Mouse (Mus musculus): ENCODE measurements at regions not wholly inside any gene's neighbourhood (a gene's known extent, or its start where the extent isn't known, plus 50 kb on each side); places are given as distances from the start of the nearest gene placed in this dataset.
"Not testable (repeated sequence)": the region's sequence is repeated elsewhere in the genome, so short reads cannot be mapped to it uniquely, and the experiment has no call there.

DNA sequence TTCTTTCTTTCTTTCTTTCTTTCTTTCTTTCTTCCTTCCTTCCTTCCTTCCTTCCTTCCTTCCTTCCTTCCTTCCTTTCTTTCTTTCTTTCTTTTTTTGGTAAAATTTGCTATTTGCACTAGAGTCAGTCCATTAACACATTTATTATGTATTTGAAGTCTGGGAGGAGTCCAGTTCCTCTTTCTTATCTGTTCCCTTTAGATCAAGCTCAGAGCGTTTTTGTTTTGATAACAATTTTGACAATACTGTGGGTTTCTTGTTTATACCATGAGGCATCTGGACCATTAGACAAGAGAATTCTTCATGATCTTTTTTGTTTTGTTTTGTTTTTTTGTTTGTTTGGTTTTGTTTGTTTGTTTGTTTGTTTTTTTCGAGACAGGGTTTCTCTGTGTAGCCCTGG lies 52.3 kb upstream of the Cttnbp2 start:
- DNase-seq, result not testable (repeated sequence)

DNA sequence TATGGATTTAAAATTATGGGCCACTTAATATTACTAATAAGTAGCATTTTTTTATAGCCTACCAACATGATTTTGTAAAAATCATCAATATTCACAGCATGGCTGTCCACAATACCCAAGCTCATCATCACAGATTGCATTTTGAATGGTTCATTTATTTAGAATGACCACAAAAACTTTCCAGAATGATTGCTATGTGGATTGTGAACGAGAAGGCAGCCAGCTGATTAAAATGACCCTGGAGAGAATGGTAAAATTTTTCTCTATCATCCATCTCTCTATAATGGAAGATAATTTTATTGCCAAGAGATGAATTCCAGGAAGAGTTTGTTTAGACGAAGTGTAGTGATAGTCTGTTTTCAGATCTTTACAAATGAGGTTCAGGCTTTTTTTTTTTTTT lies 54.6 kb upstream of the Cttnbp2 start:
- no peak for DNase-seq

DNA sequence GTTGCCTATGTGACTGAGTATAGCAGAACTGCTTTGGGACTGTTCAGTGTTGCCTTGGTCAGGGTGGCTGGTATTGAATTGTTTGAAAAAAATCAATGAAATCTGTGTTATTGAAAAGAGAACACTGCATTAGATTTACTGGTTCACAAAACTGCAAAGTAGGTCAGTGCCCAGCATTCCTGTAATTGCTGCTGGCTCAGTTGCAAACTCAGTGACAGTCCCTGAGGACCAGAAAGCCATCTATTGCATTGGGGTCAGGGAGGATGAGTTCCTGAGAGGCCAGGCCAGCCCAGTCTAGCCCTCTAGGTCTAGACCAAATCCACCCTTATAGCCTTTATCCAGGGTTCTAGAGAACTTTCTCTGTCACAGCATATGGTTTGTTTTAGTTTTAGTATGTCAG lies 63.9 kb upstream of the Cttnbp2 start:
- DNase-seq, result no peak

DNA sequence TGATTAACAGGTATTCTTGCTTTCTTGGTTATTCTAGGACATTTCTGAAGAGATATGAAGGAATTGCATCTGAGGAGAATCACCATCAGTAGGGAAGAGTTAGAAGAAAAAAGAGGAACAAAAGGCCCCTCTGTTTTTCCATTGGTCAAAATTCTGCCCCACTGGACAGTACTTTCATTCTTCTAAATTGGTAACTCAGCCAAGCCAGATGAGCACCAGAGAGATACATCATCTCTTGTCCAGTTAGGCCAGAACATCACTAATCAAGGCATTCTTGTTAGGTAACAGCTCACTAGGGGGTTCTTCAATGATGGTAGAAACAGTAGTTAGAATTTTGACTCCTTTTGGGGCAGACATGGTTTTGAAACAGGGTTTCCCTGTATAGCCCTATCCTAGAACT lies 74.8 kb upstream of the Cttnbp2 start:
- no peak for DNase-seq

DNA sequence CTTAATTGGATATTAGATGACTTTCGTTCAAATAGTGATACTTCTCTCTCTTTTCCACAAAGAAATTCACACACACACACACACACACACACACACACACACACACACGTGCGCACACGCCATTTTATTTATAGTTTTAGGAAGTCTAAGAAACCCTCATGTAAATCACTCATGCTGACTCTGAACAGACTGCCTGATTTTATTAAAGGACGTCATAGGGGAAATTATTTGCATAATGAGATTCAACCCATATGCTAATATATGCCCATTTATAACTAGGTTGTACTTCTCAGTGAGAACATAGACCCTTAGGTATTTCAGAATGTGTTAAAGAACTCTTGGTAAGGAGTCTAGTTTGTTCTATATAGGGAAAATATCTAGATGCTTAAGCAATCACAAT lies 82.0 kb upstream of the Cttnbp2 start:
- no peak for DNase-seq

DNA sequence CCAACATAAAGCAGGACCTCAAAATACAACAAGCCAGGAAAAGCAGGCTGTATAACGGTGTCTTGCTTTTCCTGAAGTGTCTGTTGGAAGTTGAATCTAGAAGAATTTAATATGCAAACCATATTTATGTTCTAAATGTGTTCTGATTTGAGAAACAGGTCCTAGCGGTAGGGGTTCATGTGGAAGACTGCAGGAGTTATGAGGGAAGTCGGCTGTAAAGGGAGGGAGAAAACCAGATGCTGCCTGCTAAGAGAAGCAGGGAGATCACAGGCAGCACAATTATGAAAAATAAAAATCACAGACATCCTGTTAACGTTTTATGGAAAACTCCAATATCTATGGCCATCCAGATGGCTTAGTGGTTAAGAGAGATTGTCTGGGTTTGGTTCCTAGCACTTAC lies 85.0 kb upstream of the Cttnbp2 start:
- DNase-seq, result no peak

DNA sequence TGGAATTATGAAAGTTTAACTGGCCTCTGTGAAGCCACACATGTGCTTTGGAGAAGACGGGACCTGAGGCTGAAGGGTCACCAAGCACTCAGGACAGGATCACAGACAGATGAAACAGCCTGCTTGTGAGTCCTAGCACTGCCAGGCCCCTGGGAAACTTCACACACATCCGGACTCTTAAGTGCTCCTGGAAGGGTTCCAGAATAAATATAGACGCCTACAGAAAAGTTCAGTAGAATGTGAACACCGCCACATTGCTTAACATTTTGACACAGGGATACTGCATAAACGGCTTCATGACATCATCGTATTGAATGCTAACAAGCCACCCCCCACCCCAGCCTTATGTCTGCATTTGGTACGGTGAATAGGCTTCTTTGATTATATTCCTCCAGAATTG lies 87.3 kb upstream of the Cttnbp2 start:
- peak; percentile 39 for DNase-seq

DNA sequence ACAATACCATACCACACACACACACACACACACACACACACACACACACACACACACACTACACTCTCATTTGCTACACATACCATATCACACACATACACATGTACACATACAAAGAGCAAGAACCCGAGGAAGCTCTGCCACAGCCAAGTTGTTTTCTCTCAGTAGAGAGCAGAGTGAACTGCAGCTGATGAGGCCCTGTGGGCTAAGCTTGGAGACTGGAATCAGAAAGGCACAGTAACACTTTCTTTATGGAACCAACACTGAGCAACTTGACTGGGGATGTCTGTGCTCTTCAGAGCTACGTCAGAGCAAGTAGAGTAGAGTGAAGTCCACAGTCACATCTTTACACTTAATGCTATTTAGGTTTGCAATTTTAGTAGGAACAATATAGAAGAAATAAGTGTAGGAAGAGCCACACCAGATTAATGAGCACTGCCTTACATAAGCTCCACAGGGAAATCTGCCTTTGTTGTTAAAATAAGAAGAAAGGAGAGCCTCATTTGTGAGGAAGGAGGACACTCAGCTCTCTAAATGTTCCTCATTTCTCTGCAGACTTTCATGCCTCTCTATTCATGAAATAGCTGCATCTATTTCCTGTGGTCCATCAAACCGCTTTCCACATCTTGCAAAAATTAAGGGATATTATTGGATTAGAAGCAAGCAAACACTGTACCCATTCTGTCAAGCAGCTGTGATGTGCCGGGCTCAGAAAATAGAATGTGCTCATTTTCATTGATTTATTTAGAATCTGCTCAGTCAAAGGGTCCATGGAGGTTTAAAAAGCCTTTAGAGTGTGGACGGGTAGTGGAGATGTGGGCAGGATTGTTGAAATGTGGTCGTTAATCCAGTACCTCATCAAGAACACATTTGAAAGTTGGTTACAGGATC lies 107.0 kb upstream of the Cttnbp2 start:
- DNase-seq, result no peak

GRCm38 (mm10) chr6:18628591-18628990 lies 113.9 kb upstream of the Cttnbp2 start:
- DNase-seq, result no peak

DNA sequence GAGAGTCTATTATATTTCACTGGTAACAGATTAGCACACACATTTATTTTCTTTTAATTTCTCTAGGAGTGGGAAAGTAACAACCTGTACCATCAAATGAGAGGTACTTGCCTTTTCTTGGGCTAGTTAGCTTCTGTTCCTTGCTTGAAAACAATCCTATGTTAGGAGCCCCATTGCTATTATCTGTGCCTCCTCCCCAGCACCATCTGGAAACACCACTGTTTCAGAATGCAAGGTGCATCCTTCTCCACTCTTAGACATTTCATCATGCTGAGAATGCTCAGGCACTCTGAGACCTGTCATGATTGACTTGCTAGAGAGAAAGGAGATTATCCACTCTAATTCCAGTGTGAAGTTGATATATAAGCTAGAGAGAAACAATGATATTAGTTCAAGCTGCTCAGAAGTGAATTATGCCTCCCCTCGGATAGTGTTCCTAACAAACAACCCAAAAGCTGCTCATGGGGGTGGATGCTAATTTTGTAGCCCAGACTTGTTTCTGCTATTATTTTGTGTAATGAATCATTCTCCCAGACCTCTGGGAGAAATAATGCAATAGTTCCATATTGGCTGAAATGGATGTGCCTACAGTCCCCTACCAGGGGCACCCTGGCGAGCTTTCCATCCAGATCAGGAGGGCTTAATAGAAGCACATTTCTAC lies 119.0 kb upstream of the Cttnbp2 start:
- no peak for DNase-seq

GRCm38 (mm10) chr6:18639712-18640383 lies 125.2 kb upstream of the Cttnbp2 start:
- DNase-seq, result no peak

GRCm38 (mm10) chr6:18648898-18649591 lies 134.4 kb upstream of the Cttnbp2 start:
- DNase-seq, result no peak

GRCm38 (mm10) chr6:18651319-18651718 lies 136.7 kb upstream of the Cttnbp2 start:
- DNase-seq, result no peak

- no peak for DNase-seq
Observed at GRCm38 (mm10) chr6:18652006-18652601, 137.5 kb upstream of the Cttnbp2 start.

GRCm38 (mm10) chr6:18654275-18654674 lies 139.6 kb upstream of the Cttnbp2 start:
- no peak for DNase-seq

DNA sequence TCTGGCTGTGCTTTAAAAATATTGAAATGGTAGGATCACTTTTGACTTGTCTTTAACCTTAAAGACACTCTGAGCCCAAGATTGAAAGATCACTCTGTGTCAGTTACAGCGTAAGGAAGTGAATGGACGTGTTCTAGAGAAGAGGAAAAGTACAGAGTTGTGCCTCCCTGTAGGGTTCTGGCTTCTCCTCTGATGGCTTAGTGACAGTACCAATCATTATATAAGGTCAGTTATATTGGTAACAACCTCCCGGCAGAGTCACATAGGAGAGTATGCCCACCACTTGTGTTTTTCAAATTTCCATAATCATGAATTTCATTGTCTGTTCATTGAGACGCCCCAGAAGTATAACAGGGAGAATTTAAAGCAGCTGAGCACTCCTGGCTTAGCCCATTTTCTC lies 141.6 kb upstream of the Cttnbp2 start:
- DNase-seq, result no peak

- DNase-seq, result no peak
Observed at GRCm38 (mm10) chr6:18656772-18657401, 142.2 kb upstream of the Cttnbp2 start.

DNA sequence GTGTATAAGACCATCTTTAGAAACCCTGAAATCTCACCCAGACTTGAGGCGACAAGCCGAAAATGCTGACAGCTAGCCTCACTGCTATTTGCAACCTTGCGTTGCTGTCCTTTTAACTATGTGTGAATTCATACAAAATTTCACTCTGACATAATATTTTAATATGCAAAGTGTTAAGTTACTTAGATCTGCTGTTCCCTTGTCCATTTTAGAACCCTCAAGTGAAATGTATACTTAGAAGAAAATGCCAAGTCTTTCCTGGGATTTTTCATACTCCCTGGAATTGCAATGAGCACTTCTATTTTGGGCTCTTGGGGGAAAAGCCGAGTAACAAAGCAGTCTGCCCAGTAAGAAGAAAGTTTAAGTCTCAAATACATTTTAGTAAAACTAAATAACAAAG lies 150.0 kb upstream of the Cttnbp2 start:
- DNase-seq, result no peak

- DNase-seq, result no peak
Observed at GRCm38 (mm10) chr6:18665992-18666391, 151.3 kb upstream of the Cttnbp2 start.

- peak; percentile 82 for DNase-seq
Observed at GRCm38 (mm10) chr6:18666543-18666942, 151.9 kb upstream of the Cttnbp2 start.

DNA sequence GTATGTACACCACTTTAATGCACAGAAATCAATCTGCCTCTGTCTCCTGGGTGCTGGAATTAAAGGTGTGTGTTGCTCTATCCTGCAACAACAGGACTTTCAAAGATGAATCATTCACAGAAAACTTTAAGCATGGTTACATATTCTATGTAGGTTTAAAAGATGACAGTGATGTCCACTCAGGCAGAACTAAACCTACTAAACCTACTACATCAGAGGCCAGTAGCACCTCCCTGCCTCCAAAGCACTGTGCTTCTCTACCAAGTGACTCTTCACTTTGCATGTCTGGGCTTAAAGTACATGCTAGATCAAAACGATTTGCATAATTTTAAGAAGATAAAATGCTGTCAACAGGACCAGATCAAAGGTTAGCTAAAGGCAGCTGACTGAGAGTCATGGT lies 156.0 kb upstream of the Cttnbp2 start:
- no peak for DNase-seq

GRCm38 (mm10) chr6:18674584-18675250 lies 160.1 kb upstream of the Cttnbp2 start:
- no peak for DNase-seq
